ENCODE assay signal across 14 mouse cellular contexts in the genomic region with DNA sequence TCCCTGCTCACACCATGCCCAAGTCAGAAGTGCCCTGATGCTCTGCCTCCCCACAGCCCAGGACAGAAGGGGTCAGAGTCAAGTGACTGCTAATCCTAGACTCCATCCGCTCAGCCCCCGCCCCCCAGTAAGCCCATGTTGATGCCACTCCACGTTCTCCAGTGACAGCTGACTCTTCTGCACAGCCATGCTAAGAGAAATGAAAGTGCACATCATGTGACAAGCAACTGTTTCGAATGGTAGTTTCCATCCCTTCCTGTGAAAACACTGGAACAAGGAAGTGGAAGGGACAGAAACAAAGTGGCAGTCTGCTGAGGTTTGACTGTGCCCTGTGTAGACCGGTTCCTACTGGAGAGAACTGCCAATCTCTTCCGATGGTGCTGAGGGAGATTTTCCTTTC. TPM values are rescaled to one million over a fixed set of nuclear protein-coding genes. Genes with fewer than 3 reads are reported as not detected.
A peak's percentile ranks its signal among the peaks of the same experiment; 100 is the strongest.
DNase-seq lines count a peak whose midpoint lies in the region; ATAC-seq and TF ChIP-seq lines count a peak whose summit lies in the region.
"Had no signal": no experiment of that assay in that cellular context is flagged by ENCODE, and none has a peak within 500 bp of the region (broad histone marks: within the 10 kb centered on the region; RNA-seq: fewer than 3 reads in every experiment).

No protein-coding gene starts in this region.

- no peak overlapping the region for H3K4me3 ChIP-seq in kidney, adult 2 months (ENCODE audit: insufficient read depth, low read depth, low read length)
- no peak overlapping the region for H3K4me3 ChIP-seq in kidney, embryonic 14.5 days (ENCODE audit: low read length)
- H3K4me3 ChIP-seq in neural tube, embryonic 15.5 days (replicated peaks): no peak overlapping the region
- H3K4me3 ChIP-seq in intestine, embryonic 15.5 days (replicated peaks): no peak overlapping the region
- H3K4me3 ChIP-seq: erythroblast, embryonic 14.5 days; hindbrain, embryonic 13.5 days; myocyte had no signal

- no peaks in the 10 kb centered on the region for H3K36me3 ChIP-seq in kidney, adult 2 months (ENCODE audit: control insufficient read depth, insufficient read depth, low read length)
- no peaks in the 10 kb centered on the region; the same call in 1 of the 2 replicates for H3K36me3 ChIP-seq in kidney, embryonic 14.5 days (ENCODE audit: control insufficient read depth, insufficient read depth, low read length)
- H3K36me3 ChIP-seq in neural tube, embryonic 15.5 days: peaks cover 10% of the 10 kb centered on the region
- H3K36me3 ChIP-seq in intestine, embryonic 15.5 days: no peaks in the 10 kb centered on the region; the same call in 1 of the 2 replicates

- TF ChIP-seq POLR2A in kidney, adult 2 months (IDR thresholded peaks at IDR 0.05; ENCODE audit: low read depth, low read length): no peak

- H3K4me1 ChIP-seq in kidney, adult 2 months (ENCODE audit: control insufficient read depth, insufficient read depth, low read length): no peaks in the 10 kb centered on the region; the same call in 1 of the 2 replicates
- H3K4me1 ChIP-seq in kidney, embryonic 14.5 days (ENCODE audit: control insufficient read depth, insufficient read depth, low read length): no peaks in the 10 kb centered on the region
- peaks cover 7% of the 10 kb centered on the region for H3K4me1 ChIP-seq in neural tube, embryonic 15.5 days
- 0 out of 2 replicates have a peak, but pooled peaks cover 2% of the 10 kb centered on the region for H3K4me1 ChIP-seq in intestine, embryonic 15.5 days (replicated peaks)

- no peak overlapping the region for H3K4me2 ChIP-seq in kidney, embryonic 14.5 days (replicated peaks; ENCODE audit: low read depth, low read length)
- H3K4me2 ChIP-seq in neural tube, embryonic 15.5 days: no peak overlapping the region
- H3K4me2 ChIP-seq in intestine, embryonic 15.5 days (replicated peaks): no peak overlapping the region
- H3K4me2 ChIP-seq: hindbrain, embryonic 13.5 days had no signal

- no peak overlapping the region for H3K9ac ChIP-seq in kidney, embryonic 14.5 days (ENCODE audit: low read depth, low read length)
- H3K9ac ChIP-seq in neural tube, embryonic 15.5 days (replicated peaks): no peak overlapping the region
- H3K9ac ChIP-seq in intestine, embryonic 15.5 days: no peak overlapping the region
- H3K9ac ChIP-seq: hindbrain, embryonic 13.5 days had no signal

- peak; percentile 16 for DNase-seq in kidney, adult 2 months
- DNase-seq in neural tube, embryonic 10.5 days (ENCODE audit: extremely low spot score, low spot score): no peak
- DNase-seq in frontal cortex, postnatal 14 days (ENCODE audit: low spot score in 2 of 2): no peak
- no peak for DNase-seq in natural killer cell, adult 2 months (ENCODE audit: low spot score in 2 of 2)
- DNase-seq: adrenal gland, postnatal 25 days; cerebellum, adult 11 months; lung, adult 18-20 months; spleen, adult 18-20 months had no signal

- WGBS in kidney, adult 2 months: 64% methylated on average over 6 of the region's 6 CpGs
- 79% methylated on average over 6 of the region's 6 CpGs for WGBS in kidney, embryonic 14.5 days
- WGBS in neural tube, embryonic 15.5 days: 89% methylated on average over 6 of the region's 6 CpGs
- 77% methylated on average over 6 of the region's 6 CpGs for WGBS in intestine, embryonic 15.5 days

- peak overlapping the region; percentile 2; the same call in 1 of the 2 replicates for H3K27ac ChIP-seq in kidney, adult 2 months (ENCODE audit: insufficient read depth, low read depth, low read length)
- no peak overlapping the region for H3K27ac ChIP-seq in kidney, embryonic 14.5 days (ENCODE audit: low read depth, low read length)
- peak overlapping the region; percentile 45; the same call in 1 of the 2 replicates for H3K27ac ChIP-seq in neural tube, embryonic 15.5 days (replicated peaks)
- H3K27ac ChIP-seq in intestine, embryonic 15.5 days: peak overlapping the region; percentile 49; the same call in 1 of the 2 replicates

- no peaks in the 10 kb centered on the region for H3K9me3 ChIP-seq in kidney, embryonic 14.5 days (ENCODE audit: control insufficient read depth, low read length)
- no peaks in the 10 kb centered on the region for H3K9me3 ChIP-seq in neural tube, embryonic 15.5 days (replicated peaks)
- no peaks in the 10 kb centered on the region for H3K9me3 ChIP-seq in intestine, embryonic 15.5 days
- H3K9me3 ChIP-seq: hindbrain, embryonic 13.5 days had no signal

- TF ChIP-seq CTCF in kidney, adult 2 months (conservative IDR thresholded peaks at IDR 0.05; ENCODE audit: insufficient read depth, insufficient read length, low read depth, low read length): no peak

- no peaks in the 10 kb centered on the region for H3K27me3 ChIP-seq in kidney, adult 2 months (replicated peaks; ENCODE audit: control insufficient read depth, insufficient read depth, low read length)
- H3K27me3 ChIP-seq in kidney, embryonic 14.5 days (ENCODE audit: control insufficient read depth, insufficient read depth, low read length): no peaks in the 10 kb centered on the region
- no peaks in the 10 kb centered on the region for H3K27me3 ChIP-seq in neural tube, embryonic 15.5 days (replicated peaks)
- no peaks in the 10 kb centered on the region for H3K27me3 ChIP-seq in intestine, embryonic 15.5 days (replicated peaks)
- H3K27me3 ChIP-seq: hindbrain, embryonic 13.5 days had no signal

- no peak for ATAC-seq in kidney, embryonic 14.5 days (ENCODE audit: low FRiP score, low TSS enrichment)
- no peak for ATAC-seq in neural tube, embryonic 15.5 days (ENCODE audit: low FRiP score)
- peak; percentile 58 for ATAC-seq in intestine, embryonic 15.5 days

RNA-seq across cellular contexts. Expression of a gene that starts 56.8 kb away (rescaled TPM):
- polyA plus RNA-seq in kidney, adult 2 months (2012; rRNA removed): 10.7 and 11.2 TPM in 2 replicates
- polyA plus RNA-seq in kidney, embryonic 14.5 days (2014; fragmentation: Nextera tagmentation; extraction: Ambion mirVana): 15.9 and 25.3 TPM in 2 replicates
- polyA plus RNA-seq in neural tube, embryonic 15.5 days (2015; fragmentation: Nextera tagmentation; extraction: Ambion mirVana): 26.8 and 27.5 TPM in 2 replicates
- 20.0 and 21.6 TPM in 2 replicates for polyA plus RNA-seq in intestine, embryonic 15.5 days (2015; fragmentation: Nextera tagmentation; extraction: Ambion mirVana)
